In the genomic region with DNA sequence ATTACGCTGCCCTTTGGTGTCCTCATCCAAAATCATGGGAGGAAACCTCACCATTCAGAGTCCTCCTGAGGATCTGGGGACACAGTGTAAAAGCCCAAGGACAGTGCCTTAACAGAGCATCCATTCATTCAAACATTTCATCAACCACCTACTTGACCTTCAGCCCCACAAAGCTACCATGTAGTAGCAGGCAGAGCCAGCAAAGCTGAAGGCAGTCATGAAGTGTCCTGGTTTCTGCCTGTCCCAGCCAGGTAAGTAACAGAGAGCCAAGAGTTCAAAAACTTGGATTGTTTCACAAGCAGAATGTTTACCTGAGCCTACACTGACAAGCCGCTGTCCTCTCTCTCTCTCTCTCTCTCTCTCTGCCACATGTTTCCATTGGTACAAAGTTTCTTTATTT, we compare ENCODE assay signal across 25 mouse cellular contexts. TPM values are rescaled to one million over a fixed set of nuclear protein-coding genes. Genes with fewer than 3 reads are reported as not detected.
A peak's percentile ranks its signal among the peaks of the same experiment; 100 is the strongest.
DNase-seq lines count a peak whose midpoint lies in the region; ATAC-seq lines count a peak whose summit lies in the region.
"Had no signal": no experiment of that assay in that cellular context is flagged by ENCODE, and none has a peak within 500 bp of the region (broad histone marks: within the 10 kb centered on the region; RNA-seq: fewer than 3 reads in every experiment).

No protein-coding gene starts in this region.

- no peaks in the 10 kb centered on the region for H3K9me3 ChIP-seq in intestine, embryonic 15.5 days
- H3K9me3 ChIP-seq in intestine, embryonic 16.5 days (ENCODE audit: control insufficient read depth, low read length): no peaks in the 10 kb centered on the region
- no peaks in the 10 kb centered on the region for H3K9me3 ChIP-seq in liver, embryonic 15.5 days (replicated peaks)
- no peaks in the 10 kb centered on the region for H3K9me3 ChIP-seq in liver, embryonic 11.5 days (ENCODE audit: control insufficient read depth, low read length)
- H3K9me3 ChIP-seq in limb, embryonic 13.5 days: no peaks in the 10 kb centered on the region
- H3K9me3 ChIP-seq: forebrain, embryonic 13.5 days; heart, embryonic 10.5 days; heart, embryonic 15.5 days; hindbrain, embryonic 13.5 days; midbrain, embryonic 13.5 days; neural tube, embryonic 13.5 days had no signal

- H3K27ac ChIP-seq in intestine, embryonic 15.5 days: no peak overlapping the region
- no peak overlapping the region for H3K27ac ChIP-seq in intestine, embryonic 16.5 days (ENCODE audit: low read length)
- peak overlapping the region; percentile 48; the same call in 1 of the 2 replicates for H3K27ac ChIP-seq in liver, embryonic 15.5 days (replicated peaks)
- H3K27ac ChIP-seq in liver, embryonic 11.5 days (ENCODE audit: low read depth, low read length): no peak overlapping the region
- H3K27ac ChIP-seq in limb, embryonic 13.5 days: 0 out of 2 replicates have a peak overlapping the region, but pooled peaks have one; percentile 33
- H3K27ac ChIP-seq: forebrain, embryonic 13.5 days; heart, embryonic 10.5 days; heart, embryonic 15.5 days; hindbrain, embryonic 13.5 days; liver, embryonic 14.5 days; macrophage; midbrain, embryonic 13.5 days; neural tube, embryonic 13.5 days had no signal

- no peaks in the 10 kb centered on the region for H3K36me3 ChIP-seq in intestine, embryonic 15.5 days
- no peaks in the 10 kb centered on the region for H3K36me3 ChIP-seq in intestine, embryonic 16.5 days (ENCODE audit: control insufficient read depth, insufficient read depth, low read length)
- H3K36me3 ChIP-seq in liver, embryonic 15.5 days (replicated peaks): no peaks in the 10 kb centered on the region
- no peaks in the 10 kb centered on the region for H3K36me3 ChIP-seq in liver, embryonic 11.5 days (ENCODE audit: control insufficient read depth, insufficient read depth, low read length)
- H3K36me3 ChIP-seq in limb, embryonic 13.5 days: no peaks in the 10 kb centered on the region
- H3K36me3 ChIP-seq: heart, embryonic 10.5 days; heart, embryonic 15.5 days; hindbrain, embryonic 13.5 days; midbrain, embryonic 13.5 days; neural tube, embryonic 13.5 days had no signal

- H3K9ac ChIP-seq in intestine, embryonic 15.5 days: no peak overlapping the region
- H3K9ac ChIP-seq in intestine, embryonic 16.5 days (ENCODE audit: low read depth, low read length): no peak overlapping the region
- H3K9ac ChIP-seq in liver, embryonic 15.5 days: no peak overlapping the region
- H3K9ac ChIP-seq in liver, embryonic 11.5 days (ENCODE audit: low read depth, low read length): no peak overlapping the region
- no peak overlapping the region for H3K9ac ChIP-seq in limb, embryonic 13.5 days
- H3K9ac ChIP-seq: forebrain, embryonic 13.5 days; heart, embryonic 15.5 days; hindbrain, embryonic 13.5 days; liver, embryonic 14.5 days; midbrain, embryonic 13.5 days; neural tube, embryonic 13.5 days had no signal

- no peak overlapping the region for H3K4me3 ChIP-seq in intestine, embryonic 15.5 days (replicated peaks)
- H3K4me3 ChIP-seq in intestine, embryonic 16.5 days (ENCODE audit: low read length): no peak overlapping the region
- no peak overlapping the region for H3K4me3 ChIP-seq in liver, embryonic 15.5 days (replicated peaks)
- H3K4me3 ChIP-seq in liver, embryonic 11.5 days (ENCODE audit: low read depth, low read length): no peak overlapping the region
- no peak overlapping the region for H3K4me3 ChIP-seq in limb, embryonic 13.5 days
- H3K4me3 ChIP-seq: forebrain, embryonic 13.5 days; heart, embryonic 10.5 days; heart, embryonic 15.5 days; hindbrain, embryonic 13.5 days; midbrain, embryonic 13.5 days; neural tube, embryonic 13.5 days had no signal

- H3K4me1 ChIP-seq in intestine, embryonic 15.5 days (replicated peaks): peaks cover 8% of the 10 kb centered on the region; the same call in 1 of the 2 replicates
- peaks cover 15% of the 10 kb centered on the region for H3K4me1 ChIP-seq in intestine, embryonic 16.5 days (ENCODE audit: control insufficient read depth, insufficient read depth, low read length)
- peaks cover 23% of the 10 kb centered on the region for H3K4me1 ChIP-seq in liver, embryonic 15.5 days (replicated peaks)
- peaks cover 14% of the 10 kb centered on the region for H3K4me1 ChIP-seq in liver, embryonic 11.5 days (replicated peaks; ENCODE audit: control insufficient read depth, insufficient read depth, low read length)
- peaks cover 66% of the 10 kb centered on the region for H3K4me1 ChIP-seq in limb, embryonic 13.5 days

- ATAC-seq in intestine, embryonic 15.5 days: peak; percentile 58; the same call in 1 of the 2 replicates
- no peak; the same call in 1 of the 2 replicates for ATAC-seq in intestine, embryonic 16.5 days
- ATAC-seq in liver, embryonic 15.5 days (ENCODE audit: insufficient read depth): peak; percentile 44
- ATAC-seq in liver, embryonic 11.5 days (replicated peaks; ENCODE audit: low FRiP score): no peak
- no peak for ATAC-seq in limb, embryonic 13.5 days (ENCODE audit: low FRiP score, low read depth)
- ATAC-seq: CD4-positive, CD25-positive, alpha-beta regulatory T cell, adult 4 months; forebrain, embryonic 13.5 days; midbrain, embryonic 13.5 days had no signal

- DNase-seq in liver, embryonic 11.5 days (ENCODE audit: low spot score): no peak
- DNase-seq in frontal cortex, postnatal 36 days (ENCODE audit: low spot score in 2 of 2): no peak
- DNase-seq in frontal cortex, adult 2 months (ENCODE audit: extremely low spot score in 1 of 2, low spot score in 1 of 2): no peak
- DNase-seq: adrenal gland, postnatal 14 days; cerebellum, adult 11 months; cerebellum, adult 9-11 months; heart, postnatal 36 days; kidney, adult 18-20 months; lung, postnatal 10 days; right cerebral cortex, postnatal 4 days; thymus, adult 2 months; thymus, postnatal 36 days had no signal

- 74% methylated on average over 2 of the region's 2 CpGs for WGBS in intestine, embryonic 15.5 days
- WGBS in intestine, embryonic 16.5 days: 76% methylated on average over 2 of the region's 2 CpGs
- 88% methylated on average over 2 of the region's 2 CpGs for WGBS in liver, embryonic 15.5 days (ENCODE audit: insufficient replicate concordance)
- 90% methylated on average over 2 of the region's 2 CpGs for WGBS in liver, embryonic 11.5 days
- 82% methylated on average over 2 of the region's 2 CpGs for WGBS in limb, embryonic 13.5 days

- no peaks in the 10 kb centered on the region for H3K27me3 ChIP-seq in intestine, embryonic 15.5 days (replicated peaks)
- H3K27me3 ChIP-seq in intestine, embryonic 16.5 days (replicated peaks; ENCODE audit: control insufficient read depth, insufficient read depth, low read length): no peaks in the 10 kb centered on the region
- H3K27me3 ChIP-seq in liver, embryonic 15.5 days: no peaks in the 10 kb centered on the region
- H3K27me3 ChIP-seq in liver, embryonic 11.5 days (replicated peaks; ENCODE audit: control insufficient read depth, insufficient read depth, low read length): no peaks in the 10 kb centered on the region
- H3K27me3 ChIP-seq in limb, embryonic 13.5 days: no peaks in the 10 kb centered on the region
- H3K27me3 ChIP-seq: forebrain, embryonic 13.5 days; heart, embryonic 15.5 days; hindbrain, embryonic 13.5 days; midbrain, embryonic 13.5 days; neural tube, embryonic 13.5 days had no signal

- H3K4me2 ChIP-seq in intestine, embryonic 15.5 days (replicated peaks): no peak overlapping the region
- no peak overlapping the region for H3K4me2 ChIP-seq in intestine, embryonic 16.5 days (ENCODE audit: low read depth, low read length)
- H3K4me2 ChIP-seq in liver, embryonic 15.5 days: no peak overlapping the region
- H3K4me2 ChIP-seq in liver, embryonic 11.5 days: no peak overlapping the region
- no peak overlapping the region for H3K4me2 ChIP-seq in limb, embryonic 13.5 days (replicated peaks)
- H3K4me2 ChIP-seq: forebrain, embryonic 13.5 days; heart, embryonic 15.5 days; hindbrain, embryonic 13.5 days; midbrain, embryonic 13.5 days; neural tube, embryonic 13.5 days had no signal

RNA-seq across cellular contexts. Expression of a gene that starts 18.3 kb away (rescaled TPM):
- polyA plus RNA-seq in intestine, embryonic 15.5 days (2015; fragmentation: Nextera tagmentation; extraction: Ambion mirVana): 9.0 and 9.6 TPM in 2 replicates
- polyA plus RNA-seq in intestine, embryonic 16.5 days (2015; fragmentation: Nextera tagmentation; extraction: Ambion mirVana): 6.8 and 7.3 TPM in 2 replicates
- 2.8 and 3.0 TPM in 2 replicates for polyA plus RNA-seq in liver, embryonic 15.5 days (2015; fragmentation: Nextera tagmentation; extraction: Ambion mirVana)
- 9.0 and 9.1 TPM in 2 replicates for polyA plus RNA-seq in liver, embryonic 11.5 days (2014; fragmentation: Nextera tagmentation; extraction: Ambion mirVana)
- polyA plus RNA-seq in limb, embryonic 13.5 days (2015; fragmentation: Nextera tagmentation; extraction: Ambion mirVana): 14.8 and 16.0 TPM in 2 replicates
- 6.8 and 8.2 TPM in 2 replicates for polyA plus RNA-seq in frontal cortex, adult 2 months (2012; rRNA removed)

Comparison
In these comparisons a context has a peak if more than half of its experiments do, and no peak if none do; other contexts are left out.
1. ATAC-seq: peak in intestine, embryonic 15.5 days (single experiment) and liver, embryonic 15.5 days (single experiment); none in intestine, embryonic 16.5 days (single experiment), liver, embryonic 11.5 days (single experiment) and limb, embryonic 13.5 days (single experiment).
2. H3K27ac ChIP-seq: peak in liver, embryonic 15.5 days (single experiment) and limb, embryonic 13.5 days (single experiment); none in intestine, embryonic 15.5 days (single experiment), intestine, embryonic 16.5 days (single experiment) and liver, embryonic 11.5 days (single experiment).